Mouse (Mus musculus): ENCODE measurements around the gene Eef2k. TPM values are rescaled to one million over a fixed set of nuclear protein-coding genes. Genes with fewer than 3 reads are reported as not detected.
A peak's percentile ranks its signal among the peaks of the same experiment; 100 is the strongest.

Gene Eef2k
- polyA plus RNA-seq, 1 experiment from 2014 or later, result 9.1 TPM

GRCm38 (mm10) chr7:120825097-120825496 lies 17.5 kb upstream of the Eef2k start:
- Histone ChIP-seq H3K4me2 (ENCODE audit: low read length) (no peak overlapping the region), H3K36me3 (ENCODE audit: control insufficient read depth, insufficient read depth, low read length) (no peaks in the 10 kb centered on the region), H3K9me3 (replicated peaks; ENCODE audit: control insufficient read depth, low read length) (no peaks in the 10 kb centered on the region), H3K27ac (ENCODE audit: low read depth, low read length) (no peak overlapping the region), H3K9ac (ENCODE audit: low read length) (no peak overlapping the region), H3K4me3 (ENCODE audit: low read depth, low read length) (no peak overlapping the region), H3K4me1 (ENCODE audit: control insufficient read depth, insufficient read depth, low read length) (no peaks in the 10 kb centered on the region), H3K27me3 (replicated peaks; ENCODE audit: control insufficient read depth, insufficient read depth, low read length) (peaks cover 8% of the 10 kb centered on the region; the same call in 1 of the 2 replicates)
- no peak for ATAC-seq
- 58% methylated on average over 2 of the region's 2 CpGs for whole genome bisulfite sequencing
- DNase-seq (ENCODE audit: low spot score), result no peak

- no peak overlapping the region for H3K27ac ChIP-seq (ENCODE audit: low read depth, low read length)
- no peaks in the 10 kb centered on the region for H3K9me3 ChIP-seq (replicated peaks; ENCODE audit: control insufficient read depth, low read length)
- no peak overlapping the region for H3K4me3 ChIP-seq (ENCODE audit: low read depth, low read length)
- no peak overlapping the region for H3K9ac ChIP-seq (ENCODE audit: low read length)
- peaks cover 4% of the 10 kb centered on the region; the same call in 1 of the 2 replicates for H3K4me1 ChIP-seq (ENCODE audit: control insufficient read depth, insufficient read depth, low read length)
- H3K27me3 ChIP-seq (replicated peaks; ENCODE audit: control insufficient read depth, insufficient read depth, low read length), result peaks cover 10% of the 10 kb centered on the region; the same call in 1 of the 2 replicates
- no peak overlapping the region for H3K4me2 ChIP-seq (ENCODE audit: low read length)
- H3K36me3 ChIP-seq (ENCODE audit: control insufficient read depth, insufficient read depth, low read length), result no peaks in the 10 kb centered on the region
- DNase-seq (ENCODE audit: low spot score) (peak; percentile 29), ATAC-seq (no peak)
- 15% methylated on average over 3 of the region's 3 CpGs for WGBS
Measured at GRCm38 (mm10) chr7:120826408-120826807, 16.2 kb upstream of the Eef2k start.

GRCm38 (mm10) chr7:120830431-120831381 lies 11.9 kb upstream of the Eef2k start:
- 3% methylated on average over 46 of the region's 46 CpGs for WGBS
- DNase-seq (ENCODE audit: low spot score), result peak; percentile 47
- Histone ChIP-seq H3K4me3 (ENCODE audit: low read depth, low read length) (peak overlapping the region; percentile 49), H3K36me3 (ENCODE audit: control insufficient read depth, insufficient read depth, low read length) (no peaks in the 10 kb centered on the region), H3K4me1 (ENCODE audit: control insufficient read depth, insufficient read depth, low read length) (peaks cover 4% of the 10 kb centered on the region; the same call in 1 of the 2 replicates), H3K9me3 (replicated peaks; ENCODE audit: control insufficient read depth, low read length) (no peaks in the 10 kb centered on the region), H3K4me2 (ENCODE audit: low read length) (peak overlapping the region; percentile 93), H3K9ac (ENCODE audit: low read length) (peak overlapping the region; percentile 58), H3K27ac (ENCODE audit: low read depth, low read length) (no peak overlapping the region), H3K27me3 (replicated peaks; ENCODE audit: control insufficient read depth, insufficient read depth, low read length) (peaks cover 14% of the 10 kb centered on the region; the same call in 1 of the 2 replicates)
- ATAC-seq, result no peak

- ATAC-seq (no peak), DNase-seq (ENCODE audit: low spot score) (no peak)
- H3K9me3 ChIP-seq (replicated peaks; ENCODE audit: control insufficient read depth, low read length), result no peaks in the 10 kb centered on the region
- WGBS, result 46% methylated on average over 6 of the region's 6 CpGs
- no peak overlapping the region for H3K27ac ChIP-seq (ENCODE audit: low read depth, low read length)
- H3K4me3 ChIP-seq (ENCODE audit: low read depth, low read length), result peak overlapping the region; percentile 50
- H3K27me3 ChIP-seq (replicated peaks; ENCODE audit: control insufficient read depth, insufficient read depth, low read length), result peaks cover 11% of the 10 kb centered on the region; the same call in 1 of the 2 replicates
- peak overlapping the region; percentile 49 for H3K4me2 ChIP-seq (ENCODE audit: low read length)
- H3K36me3 ChIP-seq (ENCODE audit: control insufficient read depth, insufficient read depth, low read length), result no peaks in the 10 kb centered on the region
- no peak overlapping the region; the same call in 1 of the 2 replicates for H3K9ac ChIP-seq (ENCODE audit: low read length)
- H3K4me1 ChIP-seq (ENCODE audit: control insufficient read depth, insufficient read depth, low read length), result peaks cover 4% of the 10 kb centered on the region; the same call in 1 of the 2 replicates
Measured at GRCm38 (mm10) chr7:120834426-120834825, 8.2 kb upstream of the Eef2k start.

GRCm38 (mm10) chr7:120834863-120835372 lies 7.7 kb upstream of the Eef2k start:
- Histone ChIP-seq H3K9me3 (replicated peaks; ENCODE audit: control insufficient read depth, low read length) (no peaks in the 10 kb centered on the region), H3K4me2 (ENCODE audit: low read length) (peak overlapping the region; percentile 49), H3K36me3 (ENCODE audit: control insufficient read depth, insufficient read depth, low read length) (no peaks in the 10 kb centered on the region), H3K27me3 (replicated peaks; ENCODE audit: control insufficient read depth, insufficient read depth, low read length) (peaks cover 8% of the 10 kb centered on the region; the same call in 1 of the 2 replicates), H3K4me3 (ENCODE audit: low read depth, low read length) (peak overlapping the region; percentile 50), H3K27ac (ENCODE audit: low read depth, low read length) (no peak overlapping the region; the same call in 1 of the 2 replicates), H3K4me1 (ENCODE audit: control insufficient read depth, insufficient read depth, low read length) (peaks cover 4% of the 10 kb centered on the region; the same call in 1 of the 2 replicates), H3K9ac (ENCODE audit: low read length) (peak overlapping the region; percentile 2)
- 8% methylated on average over 14 of the region's 14 CpGs for WGBS
- ATAC-seq, result peak; percentile 88
- peak; percentile 92 for DNase-seq (ENCODE audit: low spot score)

GRCm38 (mm10) chr7:120835449-120836359 lies 6.9 kb upstream of the Eef2k start:
- under 1% methylated on average over 41 of the region's 41 CpGs for WGBS
- Histone ChIP-seq H3K4me3 (ENCODE audit: low read depth, low read length) (peak overlapping the region; percentile 50), H3K9ac (ENCODE audit: low read length) (peak overlapping the region; percentile 61), H3K9me3 (replicated peaks; ENCODE audit: control insufficient read depth, low read length) (no peaks in the 10 kb centered on the region), H3K4me2 (ENCODE audit: low read length) (peak overlapping the region; percentile 49), H3K27ac (ENCODE audit: low read depth, low read length) (peak overlapping the region; percentile 40), H3K36me3 (ENCODE audit: control insufficient read depth, insufficient read depth, low read length) (no peaks in the 10 kb centered on the region), H3K27me3 (replicated peaks; ENCODE audit: control insufficient read depth, insufficient read depth, low read length) (0 out of 2 replicates have a peak, but pooled peaks cover 5% of the 10 kb centered on the region), H3K4me1 (ENCODE audit: control insufficient read depth, insufficient read depth, low read length) (peaks cover under 1% of the 10 kb centered on the region; the same call in 1 of the 2 replicates)
- ATAC-seq (peak; percentile 93), DNase-seq (ENCODE audit: low spot score) (peak; percentile 97)

- WGBS, result 3% methylated on average over 12 of the region's 12 CpGs
- peak overlapping the region; percentile 61; the same call in 1 of the 2 replicates for H3K9ac ChIP-seq (ENCODE audit: low read length)
- no peaks in the 10 kb centered on the region for H3K36me3 ChIP-seq (ENCODE audit: control insufficient read depth, insufficient read depth, low read length)
- ATAC-seq (no peak), DNase-seq (ENCODE audit: low spot score) (peak; percentile 62)
- 0 out of 2 replicates have a peak, but pooled peaks cover 5% of the 10 kb centered on the region for H3K27me3 ChIP-seq (replicated peaks; ENCODE audit: control insufficient read depth, insufficient read depth, low read length)
- H3K4me2 ChIP-seq (ENCODE audit: low read length), result peak overlapping the region; percentile 49
- peak overlapping the region; percentile 50 for H3K4me3 ChIP-seq (ENCODE audit: low read depth, low read length)
- no peaks in the 10 kb centered on the region for H3K9me3 ChIP-seq (replicated peaks; ENCODE audit: control insufficient read depth, low read length)
- no peak overlapping the region for H3K27ac ChIP-seq (ENCODE audit: low read depth, low read length)
- no peaks in the 10 kb centered on the region for H3K4me1 ChIP-seq (ENCODE audit: control insufficient read depth, insufficient read depth, low read length)
Measured at GRCm38 (mm10) chr7:120836361-120836760, 6.3 kb upstream of the Eef2k start.
